Mouse (Mus musculus) intestine, postnatal 0 days (tissue): ENCODE measurements around the gene Scpep1. TPM values are rescaled to one million over a fixed set of nuclear protein-coding genes. Genes with fewer than 3 reads are reported as not detected.
"Not testable (repeated sequence)": the region's sequence is repeated elsewhere in the genome, so short reads cannot be mapped to it uniquely, and the experiment has no call there.

Source experiments
- ATAC-seq: fragments of 200-750 bp; cut with Nextera tagmentation; 2 replicates; pipeline ENCODE4 v1.8.0; 2017; ENCODE audit warnings: mild to moderate bottlenecking, moderate TSS enrichment, moderate library complexity
- H3K27ac ChIP-seq: fragments of 300-500 bp; sonication (generic); 2 replicates; pipeline ENCODE4 v1.5.1; 2014; ENCODE audit warnings: mild to moderate bottlenecking, low read depth, low read length, moderate library complexity
- H3K27me3 ChIP-seq: fragments of 300-500 bp; sonication (generic); replicated peaks from 2 replicates; pipeline ENCODE4 v1.6.1; 2014; ENCODE audit warnings: low read length, mixed read lengths; ENCODE audit not compliant: control insufficient read depth, insufficient read depth
- H3K36me3 ChIP-seq: fragments of 300-500 bp; sonication (generic); 2 replicates; pipeline ENCODE4 v1.6.1; 2014; ENCODE audit warnings: mild to moderate bottlenecking, moderate library complexity; ENCODE audit not compliant: control insufficient read depth, insufficient read depth
- H3K4me1 ChIP-seq: fragments of 300-500 bp; sonication (generic); replicated peaks from 2 replicates; pipeline ENCODE4 v1.6.1; 2014; ENCODE audit warnings: antibody characterized with exemption, low read length, mixed read lengths; ENCODE audit not compliant: control insufficient read depth, insufficient read depth
- H3K4me2 ChIP-seq: fragments of 300-500 bp; sonication (generic); replicated peaks from 2 replicates; pipeline ENCODE4 v1.6.1; 2014; ENCODE audit warnings: low read depth, mild to moderate bottlenecking, moderate library complexity
- H3K4me3 ChIP-seq: fragments of 300-500 bp; sonication (generic); 2 replicates; pipeline ENCODE4 v1.5.1; 2014; ENCODE audit warnings: low read depth, low read length
- H3K9ac ChIP-seq: fragments of 300-500 bp; sonication (generic); 2 replicates; pipeline ENCODE4 v1.6.1; 2014; ENCODE audit warnings: mild to moderate bottlenecking, low read depth, low read length
- H3K9me3 ChIP-seq: fragments of 300-500 bp; sonication (generic); 2 replicates; pipeline ENCODE4 v1.6.1; 2016; ENCODE audit warnings: mixed run types; ENCODE audit not compliant: control insufficient read depth
- CTCF ChIP-seq: sonication (generic); IDR thresholded peaks from 2 replicates; pipeline ENCODE4 v1.5.1; 2016; ENCODE audit warnings: low read depth, mild to moderate bottlenecking, control low read depth, antibody characterized with exemption, moderate library complexity
- WGBS: fragments of 180-500 bp; shearing (Covaris S2); extraction: QIAGEN DNeasy Blood & Tissue Kit; methylation state at CpG from one replicate; pipeline ENCODE4 v1.1.7; 2014; 5-methylcytosine and 5-hydroxymethylcytosine counted together
- polyA plus RNA-seq: library from polyadenylated mRNA; unstranded; fragments of >200 nt; fragmentation: Nextera tagmentation; extraction: Ambion mirVana; gene quantifications from 2 replicates; pipeline ENCODE4 v1.2.1, GENCODE M21; 2015

Gene Scpep1
- polyA plus RNA-seq, 1 experiment from 2014 or later = 191 TPM

DNA sequence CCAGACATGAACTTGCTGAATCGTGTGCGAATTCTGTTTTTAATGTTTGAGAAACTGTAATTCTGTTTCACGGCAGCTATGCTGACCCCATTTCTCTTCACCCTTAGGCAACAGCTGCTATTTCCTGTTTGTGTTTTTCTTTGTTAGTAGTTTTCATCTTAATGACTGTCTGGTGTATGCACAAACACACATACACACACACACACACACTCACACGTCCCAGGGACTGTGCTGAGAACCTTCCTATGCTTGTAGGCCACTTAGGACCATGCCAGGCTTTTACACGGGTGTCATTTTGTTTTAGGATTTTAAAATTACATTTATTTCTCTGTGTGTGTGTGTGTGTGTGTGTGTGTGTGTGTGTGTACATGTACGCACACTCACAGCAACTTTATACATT lies 55.7 kb downstream of the Scpep1 start:
- Histone ChIP-seq H3K4me2 (no peak overlapping the region), H3K4me1 (peaks cover 8% of the 10 kb centered on the region; the same call in 1 of the 2 replicates), H3K36me3 (no peaks in the 10 kb centered on the region), H3K27me3 (no peaks in the 10 kb centered on the region), H3K9me3 (no peaks in the 10 kb centered on the region), H3K9ac (no peak overlapping the region), H3K27ac (no peak overlapping the region), H3K4me3 (no peak overlapping the region)
- TF ChIP-seq CTCF = no peak
- 89% methylated on average over 6 of the region's 6 CpGs for WGBS
- ATAC-seq = no peak

DNA sequence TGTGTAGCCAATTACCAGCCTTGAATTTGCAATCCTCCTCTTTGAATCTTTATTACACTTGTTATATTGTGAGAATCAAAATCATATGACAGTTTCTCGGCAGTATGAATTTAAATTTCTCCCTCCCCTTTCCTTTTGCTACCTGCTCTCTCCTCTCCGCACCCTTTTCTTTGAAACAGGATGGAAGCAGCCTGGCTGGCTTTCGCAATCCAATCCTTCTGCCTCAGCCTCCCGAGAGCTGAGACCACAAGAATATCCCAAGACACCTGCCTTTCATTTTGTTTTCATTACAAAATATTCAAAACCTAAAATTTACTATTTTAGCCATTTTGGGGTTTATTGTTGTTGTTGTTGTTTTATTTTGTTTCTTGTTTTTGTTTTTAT lies 56.9 kb downstream of the Scpep1 start:
- no peak overlapping the region for H3K4me3 ChIP-seq
- 74% methylated on average over 4 of the region's 4 CpGs for WGBS
- no peak for TF ChIP-seq CTCF
- no peak overlapping the region for H3K27ac ChIP-seq
- no peak overlapping the region for H3K4me2 ChIP-seq
- no peak overlapping the region for H3K9ac ChIP-seq
- H3K27me3 ChIP-seq = no peaks in the 10 kb centered on the region
- H3K4me1 ChIP-seq = 0 out of 2 replicates have a peak, but pooled peaks cover 8% of the 10 kb centered on the region
- ATAC-seq = no peak
- H3K36me3 ChIP-seq = no peaks in the 10 kb centered on the region
- H3K9me3 ChIP-seq = no peaks in the 10 kb centered on the region

DNA sequence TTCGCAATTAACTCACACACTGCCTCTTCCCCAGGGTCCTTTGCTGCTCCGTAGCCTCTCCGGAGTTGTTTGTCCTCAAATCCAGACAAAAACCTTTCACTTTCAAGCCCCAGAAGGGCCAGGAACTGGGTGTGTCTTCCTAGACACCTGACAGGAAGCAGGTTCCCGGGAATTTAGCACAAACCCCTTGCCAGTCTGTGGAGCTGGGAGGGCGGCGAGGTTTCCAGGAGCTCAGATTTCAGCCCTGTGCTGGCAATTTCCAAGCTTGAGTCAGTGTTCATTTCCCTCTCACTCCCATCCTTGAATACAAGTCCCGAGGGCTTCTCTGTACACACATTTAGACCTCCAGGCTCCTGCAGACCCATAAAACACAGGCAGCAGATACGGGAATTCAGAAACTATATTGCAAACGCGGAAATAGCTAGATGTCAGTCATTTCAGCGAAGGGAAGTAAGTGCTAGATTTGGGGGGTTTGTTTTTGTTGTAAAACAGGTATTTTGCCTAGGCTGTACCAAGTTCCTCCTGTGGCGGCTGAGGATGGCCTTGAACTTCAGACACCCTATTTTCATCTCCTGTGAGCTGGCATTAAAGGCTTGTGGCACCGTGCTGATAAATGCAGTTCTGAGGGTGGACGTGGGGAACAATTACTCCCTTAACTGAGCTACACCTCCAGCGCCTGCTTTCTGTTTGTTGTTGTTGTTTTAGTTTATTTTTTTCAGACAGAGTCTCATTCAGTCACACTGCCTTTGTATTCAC lies 57.5 kb downstream of the Scpep1 start:
- H3K4me1 ChIP-seq = 0 out of 2 replicates have a peak, but pooled peaks cover 8% of the 10 kb centered on the region
- H3K4me2 ChIP-seq = peak overlapping the region; percentile 52
- H3K9ac ChIP-seq = no peak overlapping the region
- no peak for TF ChIP-seq CTCF
- H3K27ac ChIP-seq = no peak overlapping the region
- 0 out of 2 replicates have a peak, but pooled peaks have one; percentile 38 for ATAC-seq
- peak overlapping the region; percentile 17; the same call in 1 of the 2 replicates for H3K4me3 ChIP-seq
- H3K27me3 ChIP-seq = no peaks in the 10 kb centered on the region
- WGBS = 36% methylated on average over 15 of the region's 15 CpGs
- no peaks in the 10 kb centered on the region for H3K9me3 ChIP-seq
- H3K36me3 ChIP-seq = no peaks in the 10 kb centered on the region

DNA sequence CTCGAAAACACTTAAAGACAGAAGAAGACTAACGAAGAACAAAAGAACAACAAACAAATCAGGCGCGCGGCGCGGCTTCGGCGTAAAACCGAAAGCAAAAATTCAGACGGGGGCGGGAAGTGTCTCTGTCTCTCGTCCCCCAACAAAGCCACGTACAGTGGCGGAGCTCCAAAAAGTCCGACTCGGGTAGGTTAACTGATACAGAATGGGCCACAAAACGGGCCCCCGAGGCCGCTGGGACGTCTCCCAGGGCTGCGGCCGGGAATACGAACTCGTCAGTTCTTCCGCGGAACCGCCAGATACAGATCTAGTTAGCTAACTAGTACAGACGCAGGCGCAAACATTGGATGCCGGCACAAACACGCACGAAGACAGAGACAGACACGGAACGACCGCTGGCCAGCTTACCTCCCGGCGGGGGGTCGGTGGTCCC lies 59.4 kb downstream of the Scpep1 start:
- H3K4me1 ChIP-seq, H3K27ac ChIP-seq, ATAC-seq, H3K9ac ChIP-seq, H3K9me3 ChIP-seq, H3K36me3 ChIP-seq, H3K27me3 ChIP-seq: not testable (repeated sequence)
- H3K4me3 ChIP-seq = peak overlapping the region; percentile 21
- WGBS = 36% methylated on average over 23 of the region's 39 CpGs
- H3K4me2 ChIP-seq = peak overlapping the region; percentile 46

DNA sequence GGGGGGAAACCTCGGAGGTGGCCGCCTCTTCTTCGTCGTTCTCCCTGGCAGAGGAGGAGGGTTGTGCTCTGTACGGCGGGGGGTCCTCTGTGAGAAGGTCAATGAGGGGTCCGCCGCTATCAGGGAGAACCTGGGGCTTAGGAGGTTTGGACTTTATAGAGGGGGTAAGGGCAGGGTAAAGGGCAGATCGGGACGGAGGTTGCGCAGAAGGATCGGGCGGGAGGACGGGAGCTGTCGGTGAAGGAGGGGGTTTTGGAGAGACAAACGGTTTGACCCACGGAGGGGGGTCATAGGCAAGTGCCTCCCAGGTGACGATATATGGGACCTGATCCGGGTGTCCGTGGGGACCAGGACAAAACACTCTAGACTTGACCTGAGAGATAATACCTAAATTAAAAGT lies 60.0 kb downstream of the Scpep1 start:
- not testable (repeated sequence) for H3K9me3 ChIP-seq, H3K9ac ChIP-seq, H3K27ac ChIP-seq, H3K27me3 ChIP-seq, H3K4me2 ChIP-seq, H3K36me3 ChIP-seq, H3K4me1 ChIP-seq, ATAC-seq
- peak overlapping the region; percentile 21 for H3K4me3 ChIP-seq
- WGBS = 48% methylated on average over 16 of the region's 20 CpGs

DNA sequence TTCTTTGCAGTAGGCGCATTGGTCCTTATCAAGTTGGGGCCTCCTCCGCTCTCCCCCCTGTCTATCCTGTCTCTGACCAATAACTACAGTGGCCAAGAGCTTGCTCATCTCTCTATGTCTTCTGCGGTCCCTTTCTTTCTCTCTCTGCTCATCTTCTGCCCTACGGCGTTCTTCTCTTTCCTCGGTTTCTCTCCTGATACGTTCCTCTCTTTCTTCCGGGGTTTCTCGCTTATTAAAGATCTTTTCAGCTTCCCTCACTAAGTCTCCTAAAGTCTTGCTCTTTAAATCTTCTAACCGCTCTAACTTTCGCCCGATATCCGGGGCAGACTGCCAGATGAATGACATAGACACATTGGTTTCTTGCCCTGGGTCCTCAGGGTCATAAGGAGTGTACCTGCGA lies 61.0 kb downstream of the Scpep1 start:
- not testable (repeated sequence) for H3K4me2 ChIP-seq, H3K27ac ChIP-seq, H3K27me3 ChIP-seq, H3K4me3 ChIP-seq, H3K36me3 ChIP-seq, H3K9me3 ChIP-seq, H3K9ac ChIP-seq, ATAC-seq, H3K4me1 ChIP-seq
- WGBS = 97% methylated on average over 11 of the region's 14 CpGs

DNA sequence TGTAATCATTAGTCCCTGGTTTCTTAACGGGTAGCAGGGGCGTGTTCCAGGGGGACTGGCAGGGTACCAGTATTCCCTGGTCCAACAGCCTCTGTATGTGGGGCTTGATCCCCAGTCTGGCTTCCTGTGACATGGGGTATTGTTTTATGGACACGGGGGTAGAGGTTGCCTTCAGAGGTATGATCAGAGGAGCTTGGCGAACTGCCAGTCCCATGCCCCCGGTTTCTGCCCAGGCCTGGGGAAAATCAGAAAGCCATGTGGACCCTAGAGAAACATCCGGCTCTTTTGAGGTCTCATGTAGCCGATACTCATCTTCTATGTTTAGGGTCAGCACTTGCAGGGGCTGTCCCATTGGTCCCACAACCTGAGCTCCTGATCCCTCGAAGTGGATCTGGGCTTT lies 61.8 kb downstream of the Scpep1 start:
- H3K36me3 ChIP-seq, ATAC-seq, H3K9me3 ChIP-seq, H3K4me1 ChIP-seq, H3K4me2 ChIP-seq, H3K27me3 ChIP-seq, H3K27ac ChIP-seq, H3K4me3 ChIP-seq, H3K9ac ChIP-seq: not testable (repeated sequence)
- 88% methylated on average over 2 of the region's 8 CpGs for WGBS

DNA sequence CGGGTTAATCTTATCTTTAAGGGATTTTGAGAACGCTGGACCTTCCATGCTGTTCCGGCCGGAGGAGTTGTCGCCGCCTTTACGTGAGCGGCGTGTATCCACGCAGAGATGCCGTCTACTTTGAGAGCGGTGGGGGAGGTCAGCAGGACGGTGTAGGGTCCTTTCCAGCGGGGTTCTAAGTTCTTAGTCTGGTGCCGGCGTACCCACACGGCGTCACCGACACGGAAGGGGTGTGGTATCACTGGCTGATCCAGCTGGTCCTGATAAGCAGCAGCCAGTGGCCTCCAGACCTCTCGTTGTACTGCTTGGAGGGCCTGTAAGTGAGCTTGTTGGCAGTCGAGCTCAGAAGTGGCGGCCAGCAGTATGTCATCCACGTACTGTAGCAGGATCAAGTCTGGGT lies 62.5 kb downstream of the Scpep1 start:
- H3K4me2 ChIP-seq, H3K27me3 ChIP-seq, H3K9ac ChIP-seq, H3K36me3 ChIP-seq, H3K4me3 ChIP-seq, H3K9me3 ChIP-seq, ATAC-seq, H3K27ac ChIP-seq, H3K4me1 ChIP-seq: not testable (repeated sequence)
- 94% methylated on average over 20 of the region's 24 CpGs for WGBS

DNA sequence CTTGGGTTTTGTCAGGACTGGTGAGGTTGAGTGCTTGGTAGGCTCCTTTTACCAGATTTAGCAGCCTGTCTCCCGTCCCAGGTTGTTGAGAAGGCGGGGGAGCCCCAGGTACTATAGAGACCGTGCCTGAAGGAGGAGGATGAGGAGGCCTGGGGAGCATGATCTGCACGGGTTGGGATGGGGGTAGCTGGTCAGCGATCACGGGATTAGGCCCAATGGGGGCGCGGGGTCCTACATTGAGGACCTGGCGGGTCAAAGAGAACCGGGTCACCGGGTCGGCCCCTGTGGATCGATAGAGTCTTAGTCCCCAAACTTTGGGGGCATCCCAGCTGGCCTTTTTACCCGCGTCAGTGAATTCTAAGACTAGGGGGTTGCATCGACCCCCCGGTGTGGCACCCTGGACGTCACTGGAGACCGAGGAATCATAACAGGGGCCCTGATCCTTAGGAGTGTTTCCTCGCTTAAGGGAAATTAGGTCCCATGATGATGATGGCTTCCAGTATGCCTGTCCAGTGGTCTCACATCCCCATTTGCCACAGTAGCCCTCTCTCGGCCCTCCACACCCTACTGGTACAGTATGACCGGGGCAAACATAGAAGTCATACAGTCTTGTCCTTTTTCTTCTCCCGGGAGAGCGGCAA lies 63.2 kb downstream of the Scpep1 start:
- not testable (repeated sequence) for H3K27me3 ChIP-seq, H3K4me3 ChIP-seq, H3K36me3 ChIP-seq, H3K4me2 ChIP-seq, H3K9ac ChIP-seq, H3K27ac ChIP-seq, H3K9me3 ChIP-seq, H3K4me1 ChIP-seq, ATAC-seq
- 96% methylated on average over 19 of the region's 24 CpGs for WGBS
